Mouse (Mus musculus) liver, postnatal 0 days (tissue): ENCODE measurements around the gene Snx29. TPM values are rescaled to one million over a fixed set of nuclear protein-coding genes. Genes with fewer than 3 reads are reported as not detected.

Experiments
- ATAC-seq: fragments of 200-750 bp; cut with Nextera tagmentation; 2 replicates; pipeline ENCODE4 v1.8.0; 2017; ENCODE audit warnings: mild to moderate bottlenecking, moderate library complexity
- DNase-seq: peaks from one replicate; pipeline ENCODE4 v3.0.0-alpha.2; 2016
- H3K27ac ChIP-seq: fragments of 300-500 bp; sonication (generic); 2 replicates; pipeline ENCODE4 v1.5.1; 2014; ENCODE audit warnings: antibody characterized with exemption, moderate library complexity, mild to moderate bottlenecking, low read depth
- H3K27me3 ChIP-seq: fragments of 300-500 bp; sonication (generic); 2 replicates; pipeline ENCODE4 v1.6.1; 2014; ENCODE audit warnings: low read length, control low read depth, mixed read lengths; ENCODE audit not compliant: insufficient read depth
- H3K36me3 ChIP-seq: fragments of 300-500 bp; sonication (generic); replicated peaks from 2 replicates; pipeline ENCODE4 v1.6.1; 2014; ENCODE audit warnings: mild to moderate bottlenecking, control low read depth, low read length, moderate library complexity, mixed read lengths; ENCODE audit not compliant: insufficient read depth
- H3K4me1 ChIP-seq: fragments of 300-500 bp; sonication (generic); 2 replicates; pipeline ENCODE4 v1.6.1; 2014; ENCODE audit warnings: antibody characterized with exemption, mild to moderate bottlenecking, control low read depth; ENCODE audit not compliant: insufficient read depth
- H3K4me2 ChIP-seq: fragments of 300-500 bp; sonication (generic); 2 replicates; pipeline ENCODE4 v1.6.1; 2014; ENCODE audit warnings: low read depth, mild to moderate bottlenecking, low read length, moderate library complexity, mixed read lengths
- H3K4me3 ChIP-seq: fragments of 300-500 bp; sonication (generic); 2 replicates; pipeline ENCODE4 v1.5.1; 2014; ENCODE audit warnings: low read depth, low read length
- H3K9ac ChIP-seq: fragments of 300-500 bp; sonication (generic); replicated peaks from 2 replicates; pipeline ENCODE4 v1.6.1; 2014; ENCODE audit warnings: mild to moderate bottlenecking, moderate library complexity
- H3K9me3 ChIP-seq: fragments of 300-500 bp; sonication (generic); 2 replicates; pipeline ENCODE4 v1.6.1; 2016; ENCODE audit warnings: mild to moderate bottlenecking, control low read depth, low read length, mixed read lengths
- CTCF ChIP-seq: sonication (generic); IDR thresholded peaks from 2 replicates; pipeline ENCODE4 v1.5.1; 2016; ENCODE audit warnings: antibody characterized with exemption, low read depth
- EP300 ChIP-seq: IDR thresholded peaks from 2 replicates; pipeline ENCODE4 v1.6.1; 2016; ENCODE audit warnings: antibody characterized with exemption, low read depth, mild to moderate bottlenecking
- WGBS: fragments of 180-500 bp; shearing (Covaris S2); extraction: QIAGEN DNeasy Blood & Tissue Kit; methylation state at CpG from one replicate; pipeline ENCODE4 v1.1.7; 2014; ENCODE audit not compliant: insufficient replicate concordance; 5-methylcytosine and 5-hydroxymethylcytosine counted together
- polyA plus RNA-seq: library from polyadenylated mRNA; unstranded; fragments of >200 nt; fragmentation: Nextera tagmentation; extraction: Ambion mirVana; gene quantifications from 2 replicates; pipeline ENCODE4 v1.2.1, GENCODE M21; 2015

Gene Snx29
- polyA plus RNA-seq, 1 experiment from 2014 or later, result 2.3 TPM

DNA sequence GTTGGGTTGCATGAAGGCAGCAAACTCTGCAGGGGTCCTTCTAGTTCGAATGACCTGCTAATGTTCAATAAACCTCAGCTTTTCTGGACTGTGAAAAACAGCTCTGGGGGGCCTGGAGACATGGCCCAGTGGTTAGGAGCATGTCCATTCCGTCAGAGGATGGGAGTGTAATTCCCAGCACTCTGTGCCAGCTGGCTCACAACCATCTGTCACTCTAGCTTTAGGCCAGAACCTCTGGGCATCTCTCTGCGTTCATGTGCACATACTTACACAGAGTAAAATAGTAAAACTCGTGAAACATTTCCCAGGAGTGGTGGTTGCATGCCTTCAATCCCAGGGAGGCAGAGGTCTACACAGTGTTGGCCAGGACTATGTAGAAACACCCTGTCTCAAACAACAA lies 241.1 kb downstream of the Snx29 start:
- 67% methylated on average over 4 of the region's 4 CpGs for WGBS
- Histone ChIP-seq H3K36me3 (no peaks in the 10 kb centered on the region), H3K27ac (no peak overlapping the region), H3K4me2 (no peak overlapping the region), H3K9me3 (no peaks in the 10 kb centered on the region), H3K4me1 (no peaks in the 10 kb centered on the region), H3K4me3 (no peak overlapping the region), H3K27me3 (no peaks in the 10 kb centered on the region), H3K9ac (no peak overlapping the region)
- TF ChIP-seq CTCF (no peak), EP300 (no peak)
- ATAC-seq, result no peak
- DNase-seq, result no peak

DNA sequence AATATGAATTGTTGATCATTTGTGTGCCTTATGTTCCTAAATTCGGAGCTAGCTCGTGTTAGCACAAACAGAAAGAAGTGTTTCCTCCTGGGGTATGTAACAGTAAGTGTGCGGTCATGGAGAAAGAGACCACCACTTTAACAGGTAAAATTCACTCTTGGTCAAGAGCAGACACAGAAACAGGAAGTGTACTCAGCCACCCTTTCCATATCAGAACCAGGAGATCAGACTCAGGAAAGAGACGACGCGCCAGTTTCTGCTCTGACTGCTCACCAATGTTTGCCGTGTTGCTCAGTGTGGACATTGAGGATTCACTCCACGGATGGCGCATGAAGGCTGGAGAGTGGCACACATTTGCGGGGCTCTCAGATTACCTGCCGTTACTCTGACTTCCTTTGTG lies 242.4 kb downstream of the Snx29 start:
- Histone ChIP-seq H3K4me3 (no peak overlapping the region), H3K4me1 (no peaks in the 10 kb centered on the region), H3K9me3 (no peaks in the 10 kb centered on the region), H3K4me2 (0 out of 2 replicates have a peak overlapping the region, but pooled peaks have one; percentile 22), H3K9ac (no peak overlapping the region), H3K27me3 (no peaks in the 10 kb centered on the region), H3K36me3 (no peaks in the 10 kb centered on the region), H3K27ac (no peak overlapping the region)
- no peak for ATAC-seq
- DNase-seq, result no peak
- TF ChIP-seq CTCF, result no peak
- no peak for TF ChIP-seq EP300
- WGBS, result 31% methylated on average over 11 of the region's 11 CpGs

DNA sequence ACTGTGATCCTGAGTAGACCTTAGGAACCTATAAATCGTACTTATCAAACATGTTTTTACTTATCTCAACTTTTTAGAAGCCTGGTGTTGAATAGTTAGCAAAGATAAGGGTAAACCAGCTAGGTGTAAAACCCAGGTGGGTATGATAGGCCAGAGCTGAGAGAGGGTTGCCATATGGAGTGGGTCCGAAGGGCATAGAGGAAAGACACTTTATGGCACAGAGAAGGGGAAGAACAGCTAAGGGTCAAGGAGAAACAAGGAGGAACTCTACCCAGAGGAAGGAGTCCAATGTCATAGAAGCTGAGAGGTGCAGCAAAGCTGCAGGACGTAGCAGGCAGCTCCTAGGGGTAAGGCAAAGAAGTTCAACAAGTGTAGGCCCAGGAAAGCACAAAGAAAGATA lies 244.9 kb downstream of the Snx29 start:
- no peak overlapping the region for H3K4me2 ChIP-seq
- TF ChIP-seq EP300, result no peak
- no peak for TF ChIP-seq CTCF
- no peak overlapping the region for H3K4me3 ChIP-seq
- H3K4me1 ChIP-seq, result no peaks in the 10 kb centered on the region
- ATAC-seq (no peak), DNase-seq (no peak)
- no peak overlapping the region for H3K27ac ChIP-seq
- no peaks in the 10 kb centered on the region for H3K36me3 ChIP-seq
- H3K9ac ChIP-seq, result no peak overlapping the region
- no peaks in the 10 kb centered on the region for H3K9me3 ChIP-seq
- H3K27me3 ChIP-seq, result no peaks in the 10 kb centered on the region
- 54% methylated on average over 3 of the region's 3 CpGs for WGBS

DNA sequence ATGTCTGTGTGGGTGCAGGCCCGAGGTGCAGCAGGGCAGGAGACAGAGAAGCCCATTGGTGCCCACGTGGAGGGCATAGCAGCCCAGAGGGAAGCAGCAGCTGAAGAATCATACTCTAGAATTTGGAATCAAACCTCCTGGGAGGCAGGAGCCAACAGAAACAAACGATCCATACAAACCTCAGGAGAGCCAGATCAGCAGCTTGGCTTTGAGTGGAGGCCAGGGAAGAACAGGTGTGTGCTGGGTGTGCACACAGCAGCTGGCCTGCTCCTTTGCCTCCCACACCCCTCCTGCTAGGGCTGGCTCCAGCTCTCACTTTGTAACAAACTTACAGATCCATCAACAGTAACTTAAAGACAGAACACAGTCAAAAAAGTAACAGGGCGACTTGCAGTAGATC lies 245.4 kb downstream of the Snx29 start:
- Histone ChIP-seq H3K4me1 (no peaks in the 10 kb centered on the region), H3K27me3 (no peaks in the 10 kb centered on the region), H3K9ac (no peak overlapping the region), H3K4me3 (no peak overlapping the region), H3K27ac (no peak overlapping the region), H3K4me2 (no peak overlapping the region), H3K36me3 (no peaks in the 10 kb centered on the region), H3K9me3 (no peaks in the 10 kb centered on the region)
- ATAC-seq (no peak), DNase-seq (no peak)
- 69% methylated on average over 4 of the region's 4 CpGs for WGBS
- TF ChIP-seq EP300, result no peak
- no peak for TF ChIP-seq CTCF

DNA sequence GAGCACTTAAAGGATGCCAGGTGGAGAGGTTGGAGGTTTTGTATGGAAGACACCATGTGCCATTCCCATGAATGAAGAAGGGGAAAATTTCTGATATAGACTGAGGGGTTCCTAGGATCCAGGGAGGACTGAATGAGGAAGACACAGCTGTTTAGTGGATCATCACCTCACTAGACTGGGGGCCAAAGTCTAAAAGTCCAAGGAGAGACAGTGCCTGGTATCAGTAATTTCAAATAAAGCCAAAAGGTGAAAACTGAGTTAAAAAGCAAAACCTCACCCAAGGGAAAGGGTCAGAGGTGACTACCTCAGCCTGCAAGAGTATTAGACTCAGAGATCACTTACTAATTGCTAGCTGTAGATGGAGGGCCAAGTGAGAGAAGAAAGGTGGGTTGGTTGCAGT lies 245.9 kb downstream of the Snx29 start:
- H3K9me3 ChIP-seq, result no peaks in the 10 kb centered on the region
- H3K27ac ChIP-seq, result no peak overlapping the region
- no peak overlapping the region for H3K9ac ChIP-seq
- no peaks in the 10 kb centered on the region for H3K36me3 ChIP-seq
- H3K4me3 ChIP-seq, result no peak overlapping the region
- ATAC-seq (no peak), DNase-seq (no peak)
- no peaks in the 10 kb centered on the region for H3K27me3 ChIP-seq
- TF ChIP-seq CTCF (no peak), EP300 (no peak)
- no peaks in the 10 kb centered on the region for H3K4me1 ChIP-seq
- no peak overlapping the region for H3K4me2 ChIP-seq

DNA sequence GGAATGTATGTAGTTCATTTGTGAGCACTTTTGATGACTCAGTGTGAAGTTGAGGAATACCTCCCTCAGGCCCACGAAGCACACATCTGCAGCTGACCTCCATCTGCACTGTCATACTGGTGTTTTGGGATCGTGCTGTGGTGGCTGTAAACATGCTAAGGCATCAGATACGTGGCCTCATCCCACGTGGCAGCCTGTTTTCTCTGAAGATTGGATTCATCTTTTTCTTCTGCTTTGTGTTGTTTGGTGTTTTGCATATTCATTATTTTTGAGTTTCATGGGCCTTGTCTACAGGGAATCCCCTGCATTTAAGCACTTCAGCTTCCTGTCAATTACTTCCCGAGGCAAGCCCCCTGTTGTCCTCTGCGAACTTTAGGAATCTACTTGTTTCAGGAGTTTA lies 246.4 kb downstream of the Snx29 start:
- H3K4me3 ChIP-seq, result no peak overlapping the region
- no peaks in the 10 kb centered on the region for H3K4me1 ChIP-seq
- H3K27me3 ChIP-seq, result no peaks in the 10 kb centered on the region
- no peak overlapping the region for H3K9ac ChIP-seq
- no peak for TF ChIP-seq EP300
- no peak for TF ChIP-seq CTCF
- 72% methylated on average over 6 of the region's 6 CpGs for WGBS
- H3K36me3 ChIP-seq, result no peaks in the 10 kb centered on the region
- ATAC-seq (no peak), DNase-seq (no peak)
- no peak overlapping the region for H3K27ac ChIP-seq
- no peak overlapping the region for H3K4me2 ChIP-seq
- no peaks in the 10 kb centered on the region for H3K9me3 ChIP-seq

DNA sequence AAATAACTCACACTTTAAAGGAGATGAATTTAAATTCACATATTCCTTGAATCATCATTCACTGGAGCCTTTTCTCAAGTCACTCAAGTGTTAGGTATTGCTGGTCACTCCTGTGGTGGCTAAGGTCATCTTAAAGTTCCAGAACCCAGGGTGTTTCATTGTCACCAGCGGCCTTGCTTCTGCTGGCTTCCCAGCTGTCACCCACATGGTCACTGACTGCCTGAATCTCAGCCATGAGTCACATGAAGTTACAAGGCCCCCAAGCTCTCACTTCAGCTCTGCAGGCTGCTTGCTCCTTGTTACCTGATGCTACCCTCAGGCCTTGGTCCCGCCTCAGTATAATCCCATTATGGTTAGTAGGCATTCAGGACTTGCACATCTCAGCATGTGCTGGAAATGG lies 247.4 kb downstream of the Snx29 start:
- Histone ChIP-seq H3K4me2 (no peak overlapping the region), H3K9me3 (no peaks in the 10 kb centered on the region), H3K27ac (no peak overlapping the region), H3K36me3 (no peaks in the 10 kb centered on the region), H3K4me3 (no peak overlapping the region), H3K9ac (no peak overlapping the region), H3K4me1 (no peaks in the 10 kb centered on the region), H3K27me3 (no peaks in the 10 kb centered on the region)
- WGBS, result 86% methylated on average over 2 of the region's 2 CpGs
- TF ChIP-seq EP300 (no peak), CTCF (no peak)
- ATAC-seq, result no peak
- DNase-seq, result no peak
